Mouse (Mus musculus): ENCODE measurements around the gene Grin2d.

Gene Grin2d

DNA sequence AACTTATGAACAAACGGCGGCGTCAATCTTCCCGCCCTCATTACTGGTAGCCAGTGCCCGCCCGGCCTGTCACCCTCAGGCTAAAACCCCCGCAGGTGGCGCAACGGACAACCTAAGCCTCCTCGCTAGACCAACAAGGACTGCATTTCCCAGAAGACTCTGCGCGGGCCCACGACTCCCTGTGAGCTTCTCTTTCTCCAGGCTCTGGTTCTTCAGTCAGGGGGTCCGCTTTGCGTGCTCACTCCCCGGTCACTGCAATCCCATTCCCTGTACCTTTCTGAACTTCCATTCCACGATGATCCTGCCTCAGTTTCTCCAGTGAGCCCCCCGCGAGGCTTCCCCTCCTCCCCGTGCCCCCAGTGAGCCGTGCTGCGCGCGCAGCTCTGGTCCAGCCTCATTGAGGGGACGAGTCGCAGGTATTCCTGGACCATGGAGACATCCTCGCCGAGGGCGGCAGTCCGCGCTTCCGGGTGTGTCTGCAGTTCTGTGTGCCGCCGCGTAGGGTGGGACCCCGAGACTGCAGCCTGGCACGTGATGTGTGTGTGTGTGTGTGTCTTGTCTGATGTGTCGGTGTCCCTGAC, 94.6 kb downstream of the Grin2d start, which contains the start of gene Lmtk3:
Gene Lmtk3, plus strand, starts transcription at position 228 of the 581 bp plus-strand sequence.
- peak; percentile 78 for DNase-seq (ENCODE audit: low spot score)

- no peak for DNase-seq (ENCODE audit: low spot score)
Measured at GRCm38 (mm10) chr7:45782271-45782670, 95.9 kb downstream of the Grin2d start.
